Mouse (Mus musculus) lung, postnatal 25 days (tissue): ENCODE measurements around the gene Fcrls.
A peak's percentile ranks its signal among the peaks of the same experiment; 100 is the strongest.

Experiments
- DNase-seq: peaks from one replicate; pipeline ENCODE4 v3.0.0; 2022; ENCODE audit warnings: low spot score

The Fcrls gene

GRCm38 (mm10) chr3:87263436-87263835 lies at the start of gene Fcrls:
Fcrls (minus strand) TSS chr3:87263738.
- no peak for DNase-seq

GRCm38 (mm10) chr3:87309922-87310321 lies 46.4 kb upstream of the Fcrls start:
- no peak for DNase-seq

- no peak for DNase-seq
These were observed 36.4 kb upstream of the Fcrls start for GRCm38 (mm10) chr3:87299901-87300300.

DNA sequence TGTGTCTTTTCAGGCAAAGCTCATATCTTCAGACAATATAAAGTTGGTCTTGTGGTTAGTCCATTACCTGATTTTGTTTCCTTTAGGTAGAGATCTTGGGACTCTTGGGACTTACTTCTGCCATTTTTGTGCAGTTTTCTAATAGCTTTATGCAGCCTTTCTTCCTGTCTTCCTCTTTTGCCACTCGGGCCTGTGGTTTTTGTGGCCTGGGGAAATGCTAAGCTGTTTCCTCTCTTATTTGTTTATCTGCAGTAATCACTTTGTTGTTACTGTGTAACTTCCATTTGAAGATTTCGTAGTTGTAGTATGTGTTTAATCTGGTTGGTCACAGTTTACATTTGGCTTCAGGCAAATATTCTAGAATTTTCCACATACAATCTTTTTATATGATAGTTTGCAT lies 10.8 kb upstream of the Fcrls start:
- DNase-seq = peak; percentile 2

- peak; percentile 6 for DNase-seq
These were observed 3.0 kb upstream of the Fcrls start for GRCm38 (mm10) chr3:87266581-87266980.

DNA sequence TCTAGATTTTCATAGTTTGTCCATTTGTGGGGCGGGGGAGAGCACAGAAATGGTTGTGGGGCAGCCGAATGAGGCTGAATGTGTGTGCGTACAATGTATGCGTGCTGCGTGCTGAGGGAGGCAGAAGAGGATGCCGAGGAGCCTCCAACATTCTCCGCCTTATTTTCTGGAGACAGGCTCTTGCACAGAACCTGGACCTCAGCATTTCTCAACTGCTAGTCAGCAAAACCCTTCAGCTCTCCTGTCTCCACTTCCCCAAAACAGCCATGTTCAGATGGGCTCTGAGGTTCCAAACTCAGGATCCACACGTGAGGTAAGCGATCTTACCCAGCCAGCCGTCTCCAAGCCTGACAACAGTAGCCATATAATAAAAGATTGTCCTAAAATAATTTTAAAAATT lies 8.3 kb downstream of the Fcrls start:
- DNase-seq = no peak

DNA sequence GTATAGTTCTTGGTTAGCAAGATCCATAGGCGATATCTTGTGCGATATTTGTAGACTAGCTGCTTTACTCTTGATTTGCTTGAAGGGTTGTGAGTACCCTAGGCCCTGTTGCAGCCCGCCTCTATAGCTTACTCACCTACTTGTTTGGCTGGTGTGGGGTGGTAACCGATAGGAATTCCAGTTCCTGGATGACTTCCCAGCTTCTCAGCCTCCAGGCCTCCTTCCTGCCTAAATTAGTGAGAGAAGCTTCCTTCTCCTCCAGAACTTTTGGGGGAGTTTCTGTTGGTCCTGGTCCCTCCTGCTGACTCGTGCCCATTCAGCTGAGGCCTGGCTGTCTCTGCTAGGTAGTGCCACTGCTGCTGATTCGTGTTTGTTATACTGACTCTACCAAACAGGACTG lies 14.0 kb downstream of the Fcrls start:
- no peak for DNase-seq

GRCm38 (mm10) chr3:87247292-87247691 lies 16.2 kb downstream of the Fcrls start:
- DNase-seq = no peak

GRCm38 (mm10) chr3:87243654-87244053 lies 19.9 kb downstream of the Fcrls start:
- peak; percentile 54 for DNase-seq

- DNase-seq = no peak
These were observed 22.6 kb downstream of the Fcrls start for GRCm38 (mm10) chr3:87240909-87241308.

DNA sequence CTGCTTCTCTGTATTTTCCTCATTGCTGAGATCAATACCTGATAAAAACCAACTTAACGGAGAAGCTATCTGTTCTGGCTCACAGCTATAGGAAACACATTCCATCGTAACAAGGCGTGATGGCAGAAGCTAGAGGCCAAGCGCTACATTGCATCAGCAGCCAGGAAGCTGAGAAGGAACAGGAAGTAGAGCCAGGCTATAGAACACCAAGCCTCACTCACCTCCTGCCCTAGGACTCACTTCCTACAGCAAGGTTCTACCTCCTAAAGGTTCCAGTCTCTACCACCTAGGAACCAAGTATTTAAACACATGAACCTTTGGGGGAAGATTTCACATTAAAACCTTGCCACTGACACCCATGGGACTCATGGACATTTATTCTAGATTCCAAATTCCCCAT lies 39.9 kb downstream of the Fcrls start:
- no peak for DNase-seq

- no peak for DNase-seq
These were observed 41.2 kb downstream of the Fcrls start for GRCm38 (mm10) chr3:87222346-87222745.

DNA sequence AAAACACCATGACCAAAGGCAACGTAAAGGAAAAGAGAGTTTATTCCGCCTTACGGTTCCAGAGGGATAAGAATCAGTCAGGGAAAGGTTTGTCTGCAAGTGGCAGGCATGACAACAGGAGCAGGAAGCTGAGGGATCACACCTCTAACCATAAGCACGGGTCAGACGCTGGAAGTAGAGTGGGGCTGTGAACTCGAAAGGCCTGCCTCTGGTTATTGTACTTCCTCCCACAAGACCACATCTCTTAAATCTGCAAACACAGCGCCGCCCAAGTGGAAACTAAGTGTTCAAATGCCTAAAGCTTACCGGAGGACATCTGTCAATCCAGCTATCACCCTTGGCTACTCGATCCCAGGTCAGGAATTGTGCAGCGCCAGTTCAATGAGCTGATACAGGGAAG lies 48.4 kb downstream of the Fcrls start:
- no peak for DNase-seq

- DNase-seq = no peak
These were observed 49.2 kb downstream of the Fcrls start for GRCm38 (mm10) chr3:87214221-87214864.

- no peak for DNase-seq
These were observed 57.0 kb downstream of the Fcrls start for GRCm38 (mm10) chr3:87206336-87207075.
